Mouse (Mus musculus) lung, adult 18-20 months (tissue): ENCODE data around the gene Olfr598.
"Not testable (repeated sequence)": the region's sequence is repeated elsewhere in the genome, so short reads cannot be mapped to it uniquely, and the experiment has no call there.

Source experiments
- DNase-seq, 2 experiments: peaks; one replicate each; pipeline ENCODE4 v3.0.0; 2022; ENCODE audit warnings: mixed read lengths in 2 of 2

The Olfr598 gene

GRCm38 (mm10) chr7:103323268-103323667 lies at the start of gene Olfr598:
Olfr598 (plus strand) TSS chr7:103323568.
- DNase-seq, result no peak

GRCm38 (mm10) chr7:103305348-103305747 lies 18.0 kb upstream of the Olfr598 start, which contains the start of gene Olfr596:
Olfr596 (plus strand) TSS chr7:103305648.
- not testable (repeated sequence) for DNase-seq

GRCm38 (mm10) chr7:103316015-103316414 lies 7.4 kb upstream of the Olfr598 start, which contains the start of gene Olfr597:
Olfr597 (plus strand) TSS chr7:103316315.
- not testable (repeated sequence) for DNase-seq

- no peak for DNase-seq
Observed at GRCm38 (mm10) chr7:103335617-103336016, 12.2 kb downstream of the Olfr598 start, which contains the start of gene Olfr599. Olfr599 (plus strand) TSS chr7:103335917.

GRCm38 (mm10) chr7:103349569-103349968 lies 26.2 kb downstream of the Olfr598 start, which contains the start of gene Olfr600:
Olfr600 (minus strand) TSS chr7:103349669.
- DNase-seq, result no peak

GRCm38 (mm10) chr7:103362555-103362954 lies 39.2 kb downstream of the Olfr598 start, which contains the start of gene Olfr601:
Olfr601 (minus strand) TSS chr7:103362655.
- no peak for DNase-seq
